Mouse (Mus musculus) liver, embryonic 14.5 days (tissue): Measurements from ENCODE around the gene Nufip1.

Source experiments
- CTCF ChIP-seq: IDR thresholded peaks from 2 replicates; pipeline ENCODE4 v1.5.1; 2016; ENCODE audit warnings: antibody characterized with exemption, low read depth, control low read depth
- EP300 ChIP-seq: IDR thresholded peaks from 2 replicates; pipeline ENCODE4 v1.6.1; 2016; ENCODE audit warnings: antibody characterized with exemption, low read depth

- TF ChIP-seq CTCF = no peak
- TF ChIP-seq EP300 = no peak
Measured at GRCm38 (mm10) chr14:76145248-76145647, 34.6 kb downstream of the Nufip1 start.
